Mouse (Mus musculus) liver, embryonic 14.5 days (tissue): ENCODE data around the gene Polr2i.

ENCODE experiments used
- CTCF ChIP-seq: IDR thresholded peaks from 2 replicates; pipeline ENCODE4 v1.5.1; 2016; ENCODE audit warnings: antibody characterized with exemption, low read depth, control low read depth
- EP300 ChIP-seq: IDR thresholded peaks from 2 replicates; pipeline ENCODE4 v1.6.1; 2016; ENCODE audit warnings: antibody characterized with exemption, low read depth

DNA sequence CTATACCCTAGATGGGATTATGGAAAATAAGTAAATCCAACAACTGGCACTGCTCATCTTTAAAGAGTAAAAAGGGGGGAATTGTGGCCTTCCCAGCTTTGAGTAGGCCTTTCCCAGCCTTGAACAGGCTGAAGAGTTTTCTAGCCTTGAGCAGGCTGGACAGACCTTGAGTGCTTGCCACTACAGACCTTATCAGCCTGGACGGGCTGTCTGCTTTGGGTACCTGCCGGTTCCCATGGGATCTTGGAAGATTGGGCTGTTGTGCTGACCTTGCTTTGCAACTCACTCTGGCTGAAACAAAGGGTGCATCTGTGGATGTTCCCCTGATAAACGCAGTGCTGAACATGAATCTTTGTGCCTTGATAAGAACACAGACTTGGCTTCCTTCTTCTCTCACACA is 17.9 kb upstream of the Polr2i start:
- TF ChIP-seq CTCF, result no peak
- TF ChIP-seq EP300, result no peak
